19 mouse cellular contexts compared by ENCODE assay signal in genomic region chr10:118978181-118978743, GRCm38 (mm10).
DNase-seq lines count a peak whose midpoint lies in the region; ATAC-seq and TF ChIP-seq lines count a peak whose summit lies in the region.
"Had no signal": no experiment of that assay in that cellular context is flagged by ENCODE, and none has a peak within 500 bp of the region (broad histone marks: within the 10 kb centered on the region; RNA-seq: fewer than 3 reads in every experiment).

No protein-coding gene starts in this region.

- H3K9me3 ChIP-seq in intestine, postnatal 0 days (ENCODE audit: control insufficient read depth), result no peaks in the 10 kb centered on the region
- H3K9me3 ChIP-seq: embryonic facial prominence, embryonic 13.5 days; hindbrain, embryonic 15.5 days; midbrain, embryonic 15.5 days had no signal

- H3K9ac ChIP-seq in intestine, postnatal 0 days (ENCODE audit: low read depth, low read length), result no peak overlapping the region
- H3K9ac ChIP-seq: embryonic facial prominence, embryonic 13.5 days; hindbrain, embryonic 15.5 days; lung, embryonic 14.5 days; midbrain, embryonic 15.5 days had no signal

- H3K27me3 ChIP-seq in intestine, postnatal 0 days (replicated peaks; ENCODE audit: control insufficient read depth, insufficient read depth, low read length), result no peaks in the 10 kb centered on the region

- no peak for ATAC-seq in CD4-positive, CD25-positive, alpha-beta regulatory T cell, adult 4 months
- ATAC-seq in intestine, postnatal 0 days, result peak; percentile 90
- ATAC-seq: midbrain, embryonic 15.5 days had no signal

- peak; percentile 10 for DNase-seq in CD4-positive, CD25-positive, alpha-beta regulatory T cell, adult 2 months (ENCODE audit: low read depth, low spot score)
- DNase-seq in B cell, adult 2 months, result peak; percentile 30 to 36
- DNase-seq in thymus, postnatal 10 days (ENCODE audit: low spot score in 2 of 2), result peak; percentile 63 to 66
- DNase-seq in ovary, postnatal 36 days (ENCODE audit: low spot score), result no peak
- no peak for DNase-seq in cerebellum, adult 9-11 months
- no peak for DNase-seq in urinary bladder, postnatal 36 days (ENCODE audit: low spot score in 2 of 2)
- DNase-seq: adrenal gland, postnatal 36 days; cerebellum, adult 2 months; gastrocnemius, postnatal 10 days; heart, adult 2 months; kidney, adult 9 months; liver; lung, embryonic 14.5 days; spleen, adult 18-20 months had no signal

- H3K4me1 ChIP-seq in intestine, postnatal 0 days (replicated peaks; ENCODE audit: control insufficient read depth, insufficient read depth, low read length), result no peaks in the 10 kb centered on the region
- H3K4me1 ChIP-seq: midbrain, embryonic 15.5 days had no signal

- H3K4me2 ChIP-seq in intestine, postnatal 0 days (replicated peaks; ENCODE audit: low read depth), result peak overlapping the region; percentile 35; the same call in 1 of the 2 replicates
- H3K4me2 ChIP-seq: embryonic facial prominence, embryonic 13.5 days; hindbrain, embryonic 15.5 days; lung, embryonic 14.5 days; midbrain, embryonic 15.5 days had no signal

- no peak overlapping the region for H3K4me3 ChIP-seq in intestine, postnatal 0 days (ENCODE audit: low read depth, low read length)
- H3K4me3 ChIP-seq: embryonic facial prominence, embryonic 13.5 days; heart, adult 2 months; hindbrain, embryonic 15.5 days; midbrain, embryonic 15.5 days had no signal

- WGBS in intestine, postnatal 0 days, result 47% methylated on average over 10 of the region's 10 CpGs

- peak overlapping the region; percentile 31; the same call in 1 of the 2 replicates for H3K27ac ChIP-seq in intestine, postnatal 0 days (ENCODE audit: low read depth, low read length)
- H3K27ac ChIP-seq: embryonic facial prominence, embryonic 13.5 days; heart, adult 2 months; hindbrain, embryonic 15.5 days; midbrain, embryonic 15.5 days had no signal

- TF ChIP-seq CTCF in intestine, postnatal 0 days (IDR thresholded peaks at IDR 0.05; ENCODE audit: low read depth), result 0 out of 2 replicates have a peak, but pooled peaks have one; percentile 5

- no peaks in the 10 kb centered on the region for H3K36me3 ChIP-seq in intestine, postnatal 0 days (ENCODE audit: control insufficient read depth, insufficient read depth)
- H3K36me3 ChIP-seq: embryonic facial prominence, embryonic 13.5 days; hindbrain, embryonic 15.5 days; midbrain, embryonic 15.5 days had no signal

Comparison
In these comparisons a context has a peak if more than half of its experiments do, and no peak if none do; other contexts are left out.
1. DNase-seq: peak in CD4-positive, CD25-positive, alpha-beta regulatory T cell, adult 2 months (single experiment), B cell, adult 2 months (2 of 2) and thymus, postnatal 10 days (2 of 2); none in ovary, postnatal 36 days (single experiment), cerebellum, adult 9-11 months (single experiment) and urinary bladder, postnatal 36 days (0 of 2).